Mouse (Mus musculus) frontal cortex, adult 2 months (tissue): ENCODE results near the gene Slc7a1. TPM values are rescaled to one million over a fixed set of nuclear protein-coding genes. Genes with fewer than 3 reads are reported as not detected.

Experiments
- polyA plus RNA-seq: library from polyadenylated mRNA; depleted of rRNA; stranded (reverse); fragments of >200 nt; gene quantifications from 2 replicates; pipeline ENCODE4 v1.2.3, GENCODE M21; 2012; rRNA removed

Slc7a1 gene
- polyA plus RNA-seq, 1 experiment: 11.4 TPM

Other genes with a start within 250 kb of the Slc7a1 start
- 139 and 162 TPM in 2 replicates for gene Ubl3, start 152.9 kb upstream of the Slc7a1 start, polyA plus RNA-seq